Mouse (Mus musculus) olfactory bulb, adult 2 months (tissue): Measurements from ENCODE around the gene Slx4ip. TPM values are rescaled to one million over a fixed set of nuclear protein-coding genes. Genes with fewer than 3 reads are reported as not detected.

Source experiments
- H3K27ac ChIP-seq: fragments of 200-500 bp; 2 replicates; pipeline ENCODE4 v1.5.1; 2012; ENCODE audit warnings: low read depth, low read length; ENCODE audit not compliant: insufficient read depth
- H3K4me1 ChIP-seq: fragments of 200-500 bp; 2 replicates; pipeline ENCODE4 v1.6.1; 2012; ENCODE audit warnings: low read length; ENCODE audit not compliant: control insufficient read depth, insufficient read depth
- H3K4me3 ChIP-seq: fragments of 200-500 bp; 2 replicates; pipeline ENCODE4 v1.5.1; 2012; ENCODE audit warnings: mild to moderate bottlenecking, low read depth, low read length, moderate library complexity; ENCODE audit not compliant: insufficient read depth
- CTCF ChIP-seq: fragments of 200-500 bp; IDR thresholded peaks from 2 replicates; pipeline ENCODE4 v1.5.1; 2012; ENCODE audit warnings: low read depth, mild to moderate bottlenecking, low read length, moderate library complexity; ENCODE audit not compliant: insufficient read depth
- POLR2A ChIP-seq: fragments of 200-500 bp; IDR thresholded peaks from 2 replicates; pipeline ENCODE4 v1.6.1; 2012; ENCODE audit warnings: mild to moderate bottlenecking, low read depth, low read length, moderate library complexity; ENCODE audit not compliant: insufficient read depth
- WGBS: fragments of 180-500 bp; shearing (Covaris S2); methylation state at CpG from one replicate; pipeline ENCODE4 v1.1.7; 2018; 5-methylcytosine and 5-hydroxymethylcytosine counted together
- polyA plus RNA-seq: library from polyadenylated mRNA; stranded (reverse); fragments of >200 nt; gene quantifications from 2 replicates; pipeline ENCODE4 v1.2.4, GENCODE M21; 2012; ENCODE audit warnings: low replicate concordance; ENCODE audit not compliant: missing spikeins, insufficient read depth, insufficient read length

Gene Slx4ip
- polyA plus RNA-seq, 1 experiment: not detected

DNA sequence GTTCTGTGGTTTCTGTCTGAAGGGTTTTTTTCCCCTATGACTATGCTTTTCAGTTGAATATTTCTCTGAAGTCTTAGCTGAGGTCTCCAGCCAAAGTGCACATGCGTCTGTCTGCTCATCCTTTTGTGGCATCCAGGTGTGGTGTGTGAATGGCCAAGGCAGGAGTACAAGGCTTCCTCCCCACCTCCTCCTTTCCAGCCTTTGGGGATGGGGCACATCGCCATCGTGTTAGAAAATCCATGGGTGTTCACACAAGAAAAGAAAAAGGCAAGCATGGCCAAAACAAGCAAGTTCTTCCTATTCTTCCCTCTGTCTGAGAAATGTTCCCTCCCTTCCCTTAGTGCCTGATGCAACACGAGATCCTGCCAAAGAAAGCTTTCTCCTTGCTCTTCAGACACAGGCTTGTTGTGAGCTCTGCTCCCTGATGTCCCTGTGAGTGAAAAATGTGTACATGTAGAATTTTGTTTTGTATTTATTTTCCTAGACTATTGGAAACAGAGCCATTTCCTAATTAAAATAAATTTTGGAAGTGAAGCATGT is 122.9 kb downstream of the Slx4ip start:
- Histone ChIP-seq H3K27ac (no peak overlapping the region), H3K4me3 (no peak overlapping the region), H3K4me1 (no peaks in the 10 kb centered on the region)
- WGBS: 65% methylated on average over 4 of the region's 4 CpGs
- TF ChIP-seq CTCF (no peak), POLR2A (no peak)

DNA sequence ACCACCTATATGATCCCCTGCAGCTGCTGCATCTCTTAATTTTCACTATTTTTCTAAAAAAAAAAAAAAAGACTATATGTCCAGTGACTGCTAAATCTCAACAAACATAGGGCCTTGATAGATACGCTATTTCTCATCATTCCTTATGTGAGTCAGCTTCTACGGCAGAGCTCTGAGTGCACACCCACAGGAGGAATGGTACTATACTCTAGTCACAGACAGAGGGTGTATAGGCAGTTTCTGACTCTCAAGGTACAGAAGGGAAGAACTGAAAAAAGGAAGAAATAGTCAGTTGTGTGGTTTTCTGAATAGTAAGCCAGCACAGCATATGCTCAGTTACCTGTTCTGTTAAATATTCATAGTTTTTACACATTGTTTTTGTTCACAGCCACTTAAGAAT is 123.4 kb downstream of the Slx4ip start:
- no peaks in the 10 kb centered on the region for H3K4me1 ChIP-seq
- H3K4me3 ChIP-seq: no peak overlapping the region
- TF ChIP-seq POLR2A (no peak), CTCF (no peak)
- no peak overlapping the region for H3K27ac ChIP-seq
- 61% methylated on average over 2 of the region's 2 CpGs for WGBS

DNA sequence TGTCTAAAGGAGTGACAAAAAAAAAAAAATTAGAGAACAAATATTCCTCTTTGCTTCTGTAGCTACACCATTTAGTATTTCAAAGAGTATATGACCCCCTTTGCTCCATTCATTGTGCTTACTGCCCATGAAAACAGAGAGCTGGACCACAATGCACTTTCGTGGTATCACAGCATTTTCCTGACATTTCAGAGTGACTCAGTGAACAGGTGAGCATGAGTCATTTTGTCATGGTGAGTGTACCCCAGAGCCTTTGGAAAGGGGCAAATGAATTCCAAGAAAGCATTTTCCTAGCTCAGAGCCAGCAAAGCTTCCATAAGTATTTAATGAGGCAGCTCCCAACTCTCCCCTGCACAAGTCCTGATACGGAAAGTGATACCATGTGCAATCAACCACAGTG is 153.1 kb downstream of the Slx4ip start:
- H3K4me1 ChIP-seq: no peaks in the 10 kb centered on the region

GRCm38 (mm10) chr2:137049367-137049766 is 158.3 kb downstream of the Slx4ip start:
- Histone ChIP-seq H3K4me3 (no peak overlapping the region), H3K27ac (no peak overlapping the region), H3K4me1 (0 out of 2 replicates have a peak, but pooled peaks cover 2% of the 10 kb centered on the region)
- TF ChIP-seq POLR2A (no peak), CTCF (no peak)
- WGBS: 52% methylated on average over 2 of the region's 2 CpGs

More for the DNA sequence above, 153.1 kb downstream of the Slx4ip start:
- WGBS: 69% methylated on average over 2 of the region's 2 CpGs
- no peak for TF ChIP-seq POLR2A
- TF ChIP-seq CTCF: no peak
- Histone ChIP-seq H3K4me3 (no peak overlapping the region), H3K27ac (no peak overlapping the region)

- H3K27ac ChIP-seq: no peak overlapping the region
- H3K4me1 ChIP-seq: 0 out of 2 replicates have a peak, but pooled peaks cover 2% of the 10 kb centered on the region
- H3K4me3 ChIP-seq: no peak overlapping the region
- 80% methylated on average over 1 of the region's 1 CpGs for WGBS
- TF ChIP-seq CTCF (no peak), POLR2A (no peak)
Measured at GRCm38 (mm10) chr2:137049906-137050305, 158.9 kb downstream of the Slx4ip start.

DNA sequence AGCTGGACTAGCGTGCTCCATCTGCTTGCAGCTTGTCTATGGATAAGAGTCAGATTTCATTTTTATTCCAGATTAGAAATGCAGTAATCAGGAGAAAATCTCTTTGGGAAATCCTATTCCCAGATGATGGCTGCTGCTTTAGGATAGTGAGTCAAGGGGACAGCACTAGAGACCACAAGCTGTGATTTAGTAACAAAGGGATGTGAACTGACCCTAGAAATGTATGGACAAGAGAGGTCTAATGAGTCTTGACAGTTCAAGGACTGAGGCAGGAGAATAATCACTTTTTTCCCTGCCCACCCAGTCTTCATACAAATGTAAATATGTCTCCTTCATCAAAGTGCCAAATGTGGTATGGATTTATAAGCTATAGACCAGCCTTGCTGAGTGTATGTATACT is 172.8 kb downstream of the Slx4ip start:
- WGBS: 96% methylated on average over 1 of the region's 1 CpGs

DNA sequence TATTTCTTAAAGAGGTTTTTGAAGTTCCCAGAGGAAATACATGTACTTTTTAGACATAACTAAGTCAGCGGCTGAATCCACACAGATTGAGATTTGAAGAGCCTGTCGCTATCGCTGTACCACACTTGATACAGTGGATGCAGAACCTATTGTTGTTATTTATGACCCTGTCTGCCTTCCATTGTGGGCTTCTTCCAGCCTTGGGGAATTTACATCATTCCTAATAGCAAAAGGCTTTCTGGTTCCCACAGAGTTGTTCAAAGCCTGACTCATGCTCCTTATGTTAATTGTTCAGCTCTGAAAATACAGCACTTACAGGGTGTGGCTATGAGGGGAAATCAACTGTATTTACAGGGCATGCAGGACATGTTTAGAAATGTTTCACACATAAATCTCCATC is 173.5 kb downstream of the Slx4ip start:
- no peak for TF ChIP-seq CTCF
- no peak for TF ChIP-seq POLR2A
- peaks cover 8% of the 10 kb centered on the region for H3K4me1 ChIP-seq
- 66% methylated on average over 3 of the region's 3 CpGs for whole genome bisulfite sequencing

More for the DNA sequence above, 172.8 kb downstream of the Slx4ip start:
- peaks cover 8% of the 10 kb centered on the region for H3K4me1 ChIP-seq
- no peak overlapping the region for H3K27ac ChIP-seq
- no peak for TF ChIP-seq CTCF
- no peak for TF ChIP-seq POLR2A
- no peak overlapping the region for H3K4me3 ChIP-seq

GRCm38 (mm10) chr2:137067479-137068110 is 176.6 kb downstream of the Slx4ip start:
- WGBS: 32% methylated on average over 10 of the region's 10 CpGs
- TF ChIP-seq POLR2A: no peak
- TF ChIP-seq CTCF: no peak
- Histone ChIP-seq H3K4me3 (no peak overlapping the region), H3K4me1 (peaks cover 8% of the 10 kb centered on the region), H3K27ac (peak overlapping the region; percentile 78)

More for the DNA sequence above, 173.5 kb downstream of the Slx4ip start:
- H3K27ac ChIP-seq: no peak overlapping the region
- no peak overlapping the region for H3K4me3 ChIP-seq

GRCm38 (mm10) chr2:137073473-137074312 is 182.7 kb downstream of the Slx4ip start:
- Histone ChIP-seq H3K4me1 (peaks cover 6% of the 10 kb centered on the region), H3K27ac (no peak overlapping the region), H3K4me3 (no peak overlapping the region)
- TF ChIP-seq POLR2A: no peak
- 61% methylated on average over 16 of the region's 16 CpGs for WGBS
